Mouse (Mus musculus) subcutaneous adipose tissue, adult 2 months (tissue): ENCODE data around the gene Tnfaip8l3. TPM values are rescaled to one million over a fixed set of nuclear protein-coding genes. Genes with fewer than 3 reads are reported as not detected.

Experiments
- polyA plus RNA-seq: library from polyadenylated mRNA; depleted of rRNA; stranded (reverse); fragments of >200 nt; gene quantifications from 2 replicates; pipeline ENCODE4 v1.2.3, GENCODE M21; 2012; ENCODE audit warnings: low replicate concordance; rRNA removed

Tnfaip8l3 gene
- polyA plus RNA-seq = 0.21 and 8.4 TPM in 2 replicates

GRCm38 (mm10) chr9:54068032-54068649 lies at the start of gene Tnfaip8l3:
TSS of gene Tnfaip8l3 (minus strand) at chr9:54068388.

DNA sequence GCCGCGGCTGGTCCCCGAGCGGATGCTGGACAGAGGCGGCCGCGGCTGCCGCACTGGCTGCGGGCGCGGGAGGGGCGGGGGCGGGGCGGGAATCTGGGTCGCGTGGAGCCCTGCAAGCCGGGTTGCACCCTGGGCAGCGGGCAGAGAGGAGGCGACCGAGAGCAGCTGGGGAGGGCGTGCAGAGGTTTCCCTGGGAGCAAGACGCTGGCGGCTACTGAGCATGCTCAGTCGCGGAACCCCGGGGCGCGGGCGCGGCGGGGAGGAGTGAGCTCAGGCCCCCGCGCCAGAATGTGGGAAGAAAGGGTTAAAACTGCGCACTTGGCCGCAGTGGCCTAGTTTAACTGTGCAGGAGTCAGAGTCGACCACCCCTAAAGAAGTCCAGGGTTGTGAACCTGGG lies 93.1 kb downstream of the Tnfaip8l3 start, which contains the start of gene Elmod1:
Gene Elmod1 (minus strand): TSS at position 180 of the 397 bp plus-strand sequence.

Other genes starting within 250 kb of the Tnfaip8l3 start
- gene Sln, start 218.2 kb downstream of the Tnfaip8l3 start, polyA plus RNA-seq = not detected in 2 replicates
- gene Elmod1, start 93.1 kb downstream of the Tnfaip8l3 start, polyA plus RNA-seq = 0.26 and 0.41 TPM in 2 replicates
- gene Cyp19a1, start 199.7 kb upstream of the Tnfaip8l3 start, polyA plus RNA-seq = not detected in 2 replicates
- 0.15 and 0.16 TPM in 2 replicates for gene Gldn, start 218.1 kb upstream of the Tnfaip8l3 start, polyA plus RNA-seq